Mouse (Mus musculus) spleen, embryonic (tissue): ENCODE results near the gene Cdyl2.

Source experiments
- CTCF ChIA-PET: fragments of 350-600 bp; sonication (Branson Sonifier 250); formaldehyde crosslinking; loops from one replicate; lab custom pipeline; 2022; lab: Charles Lee

Cdyl2 gene

DNA sequence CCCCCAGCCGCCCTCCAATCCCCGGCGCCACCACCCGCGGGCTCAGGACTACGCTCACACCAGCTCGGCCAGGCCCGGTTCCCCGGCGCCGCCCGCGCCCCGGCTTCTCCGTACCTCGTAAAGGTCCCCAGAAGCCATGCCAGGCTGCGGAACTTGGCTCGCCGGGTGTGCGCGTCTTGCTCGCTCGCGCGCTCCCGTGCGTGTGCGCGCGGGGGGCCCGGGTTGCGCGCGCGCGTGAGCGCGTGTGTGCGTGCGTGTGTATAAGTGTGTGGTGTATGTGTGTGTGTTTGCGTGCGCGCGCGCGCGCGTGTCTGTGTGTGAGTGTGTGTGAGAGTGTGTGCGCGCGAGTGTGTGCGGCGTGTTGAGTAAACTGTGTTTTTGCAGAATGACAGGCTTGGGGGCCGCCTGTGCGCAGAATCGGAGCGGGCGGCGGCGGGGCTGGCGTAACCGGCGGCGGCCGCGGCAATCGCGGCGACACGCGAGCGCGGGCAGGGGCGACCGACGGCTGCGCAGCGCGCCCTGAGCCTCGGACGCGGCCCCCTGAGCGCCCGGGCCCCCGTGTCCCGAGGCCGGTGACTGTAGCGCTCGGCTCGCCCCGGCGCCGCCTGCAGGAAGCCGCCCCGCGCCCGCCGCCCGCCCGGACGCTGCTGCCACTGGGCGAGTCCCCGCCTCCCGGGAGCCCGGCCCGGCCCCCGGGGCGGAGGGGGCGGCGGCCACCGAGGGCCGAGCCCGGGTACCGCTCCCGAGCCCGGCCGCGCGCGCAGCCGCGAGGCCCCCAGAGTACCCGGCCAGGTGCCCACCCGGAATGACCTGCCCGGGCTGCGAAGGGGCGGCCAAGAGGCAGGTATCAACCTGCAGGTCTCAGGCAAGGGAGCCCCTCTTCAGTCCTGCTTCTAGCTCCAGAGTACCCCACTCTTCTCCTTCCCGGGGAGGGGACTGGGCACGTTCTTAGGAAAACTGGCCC, at the start of gene Cdyl2:
TSS of gene Cdyl2 (minus strand) at position 308 of the 964 bp plus-strand sequence.
- CTCF ChIA-PET: interaction anchor here (0.6 kb wide), 1 partner anchor 893 kb away, joined by 4 read pairs; no protein-coding TSS in a partner anchor

DNA sequence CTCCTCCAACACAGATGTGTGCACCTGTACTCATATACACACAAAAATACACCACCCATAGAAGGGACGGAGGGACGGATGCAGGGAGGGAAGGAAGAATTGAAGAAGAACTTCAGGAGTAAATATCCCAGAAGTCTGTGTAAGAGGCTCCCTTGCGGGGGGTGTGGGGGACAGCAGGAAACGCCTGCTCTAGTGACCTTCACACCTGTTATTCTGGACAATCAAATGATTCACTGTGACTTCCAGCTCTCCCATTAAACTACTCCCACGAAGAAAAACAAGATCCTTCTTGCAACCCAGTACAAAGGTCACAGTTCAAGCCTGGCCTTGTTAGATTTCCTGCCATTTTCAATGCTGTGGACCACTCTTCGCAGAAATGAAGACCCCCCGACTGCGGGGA, 47.8 kb upstream of the Cdyl2 start:
- CTCF ChIA-PET: no interaction called here

DNA sequence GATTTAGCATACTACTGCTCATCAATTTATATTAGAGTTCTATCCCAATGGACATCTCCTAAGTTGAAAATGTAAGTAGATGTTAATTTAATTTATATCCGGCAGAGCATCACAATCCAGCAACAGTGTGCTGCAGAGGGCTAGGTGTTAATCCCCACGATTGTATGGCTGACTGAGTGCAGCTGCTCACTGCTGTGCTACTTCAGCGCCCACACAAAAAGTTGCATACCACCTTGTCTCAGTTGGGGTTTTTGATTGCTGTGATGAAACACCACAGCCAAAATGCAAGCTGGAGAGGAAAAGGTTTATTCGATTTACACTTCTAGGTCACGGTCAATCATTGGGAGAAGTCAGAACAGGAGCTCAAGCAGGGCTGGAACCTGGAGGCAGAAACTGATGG, 41.4 kb upstream of the Cdyl2 start:
- CTCF ChIA-PET: no interaction called here

DNA sequence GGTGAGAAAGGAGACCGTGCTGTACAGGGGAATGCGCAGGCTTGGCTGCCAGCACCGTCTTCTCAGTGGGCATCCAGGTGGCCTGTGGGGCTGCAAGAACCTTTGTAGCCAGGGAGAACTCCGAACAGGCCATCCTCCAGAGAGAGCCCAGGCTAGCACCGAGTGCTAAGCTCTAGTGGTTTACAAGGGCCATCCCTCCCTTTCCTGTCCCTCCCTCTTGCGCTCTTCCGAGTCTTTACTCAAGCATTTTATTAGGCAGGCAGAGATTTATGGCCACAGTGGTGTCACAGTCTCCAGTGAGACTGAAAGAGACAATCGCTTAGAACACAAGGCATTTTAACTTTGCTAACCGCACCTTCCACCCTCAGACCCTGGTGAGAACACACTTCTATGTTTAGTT, 39.9 kb upstream of the Cdyl2 start:
- CTCF ChIA-PET: no interaction called here

DNA sequence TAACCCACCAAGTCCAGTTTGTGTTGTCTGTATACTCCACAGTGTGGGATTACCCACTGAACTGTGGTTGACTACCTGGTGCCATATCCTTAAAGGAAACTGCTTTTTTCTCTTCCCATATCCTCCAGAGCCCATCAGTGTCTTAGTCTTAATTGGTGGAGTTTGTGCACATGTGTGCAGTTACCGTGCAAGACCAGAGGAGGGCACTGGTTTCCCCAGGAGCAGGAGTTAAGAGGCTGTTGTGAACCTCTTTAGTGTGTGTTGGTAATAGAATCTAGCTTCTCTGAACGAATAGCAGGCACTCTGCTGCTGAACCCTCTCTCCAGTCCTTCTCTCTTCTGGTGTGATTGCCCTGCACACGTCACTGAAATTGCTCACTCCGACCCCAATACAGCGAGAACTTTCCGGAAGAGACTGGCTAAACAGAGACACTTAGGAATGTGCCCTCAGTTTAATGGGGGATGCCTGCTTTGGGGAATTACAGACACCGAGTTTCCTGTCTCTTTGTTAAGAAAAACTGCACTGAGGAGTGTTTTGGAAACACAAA, 39.1 kb upstream of the Cdyl2 start:
- CTCF ChIA-PET: no interaction called here

DNA sequence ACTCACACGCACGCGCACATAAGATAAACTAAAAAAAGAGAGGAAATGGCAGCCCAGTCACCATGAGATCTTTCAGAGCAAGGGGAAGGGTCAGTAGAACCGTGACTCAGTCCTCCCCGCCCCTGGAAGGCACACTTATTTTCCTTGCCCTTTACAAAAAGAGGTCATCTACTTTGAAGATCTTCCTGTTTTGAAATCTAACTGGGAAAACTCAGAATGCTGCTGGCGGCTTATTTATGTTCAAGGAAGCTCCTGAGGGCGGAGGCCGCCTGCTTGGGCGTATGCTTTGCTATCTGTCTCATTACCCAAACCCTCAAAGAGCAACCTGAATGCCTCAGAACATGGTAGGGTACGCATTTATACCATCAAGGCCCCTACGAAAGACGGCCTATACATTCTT, 38.0 kb upstream of the Cdyl2 start:
- CTCF ChIA-PET: no interaction called here

DNA sequence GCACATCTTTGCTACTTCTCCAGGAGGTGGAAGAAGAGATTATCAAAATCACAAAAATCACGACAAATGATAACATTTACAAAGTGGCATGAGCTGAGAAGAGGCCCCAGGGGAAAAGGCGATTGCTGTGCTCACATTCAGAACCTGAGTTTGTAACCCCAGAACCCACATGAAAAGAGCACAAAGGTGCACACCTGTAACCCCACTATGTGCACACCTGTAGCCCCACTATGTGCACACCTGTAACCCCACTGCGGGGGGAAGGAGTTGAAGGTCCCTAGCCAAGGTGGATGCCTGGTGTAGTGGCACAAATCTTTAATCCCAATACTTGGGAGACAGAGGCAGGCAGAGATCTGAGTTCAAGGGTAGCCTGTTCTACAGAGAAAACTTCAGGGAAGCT, 23.4 kb upstream of the Cdyl2 start:
- CTCF ChIA-PET: interaction anchor here (0.5 to 1.4 kb wide), 3 partner anchors 24 to 276 kb away, joined by 3 to 4 read pairs (median 4); no protein-coding TSS in a partner anchor

DNA sequence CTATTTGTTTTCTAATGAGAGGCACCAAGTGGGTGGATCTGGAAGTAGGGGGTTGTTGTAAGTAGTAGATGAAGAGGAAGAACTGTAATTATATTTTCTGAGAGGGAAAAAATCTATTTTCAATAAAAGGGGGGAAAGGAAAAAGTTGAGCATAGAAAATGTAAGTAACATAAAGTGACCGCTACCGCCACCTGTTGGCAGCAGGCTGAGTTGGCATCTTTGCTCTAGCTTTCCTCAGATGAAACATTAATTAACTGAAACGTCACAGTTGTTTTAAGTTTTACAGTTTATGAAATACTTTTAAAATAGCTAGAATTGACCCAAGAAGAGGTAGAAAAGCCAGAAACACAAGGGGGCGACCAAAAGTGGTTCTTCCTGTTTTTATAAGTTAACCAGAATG, 22.8 kb upstream of the Cdyl2 start:
- CTCF ChIA-PET: interaction anchor here (1.4 kb wide), 2 partner anchors 24 to 275 kb away, joined by 3 to 4 read pairs; no protein-coding TSS in a partner anchor

DNA sequence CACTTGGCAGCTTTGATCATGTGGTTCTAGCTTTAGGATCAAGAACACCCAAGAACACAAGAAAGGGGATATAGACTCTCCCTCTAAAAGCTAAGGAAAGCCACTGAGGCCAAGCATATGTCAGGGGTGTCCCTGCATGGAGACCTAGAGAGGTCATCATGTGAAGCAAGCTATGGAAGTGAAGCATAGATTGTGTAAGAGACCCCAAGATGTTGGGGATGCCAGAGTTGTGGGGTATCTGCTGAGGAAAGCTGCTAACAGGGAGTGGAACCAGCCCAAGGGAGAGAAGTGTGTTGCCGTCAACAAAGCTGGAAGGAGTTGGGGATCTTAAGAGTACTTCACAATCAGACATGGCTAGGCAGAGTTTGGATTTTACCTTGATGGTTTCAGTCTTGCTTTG, 7.9 kb upstream of the Cdyl2 start:
- CTCF ChIA-PET: interaction anchor here (1.0 kb wide), 1 partner anchor 10 kb away, joined by 3 read pairs; no protein-coding TSS in a partner anchor

DNA sequence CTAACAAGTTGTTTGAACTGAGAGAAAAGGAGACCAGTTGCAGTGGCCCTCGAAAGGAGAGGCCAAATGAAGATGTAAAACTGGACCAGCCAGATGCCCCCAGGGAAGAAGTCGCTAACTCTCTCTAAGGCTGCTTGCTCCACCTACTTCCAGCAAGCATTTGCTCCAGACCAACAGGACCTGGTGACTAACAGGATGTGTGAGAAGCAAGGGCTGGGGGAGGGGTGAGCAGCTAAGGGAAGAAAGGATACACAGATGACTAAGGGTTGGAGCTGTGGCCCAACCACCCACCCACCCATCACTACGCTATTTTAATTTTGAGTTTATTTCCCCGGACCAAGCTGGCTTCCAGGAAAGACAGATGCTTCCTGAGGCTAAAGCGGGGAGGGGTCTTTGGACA, 2.5 kb upstream of the Cdyl2 start:
- CTCF ChIA-PET: no interaction called here

DNA sequence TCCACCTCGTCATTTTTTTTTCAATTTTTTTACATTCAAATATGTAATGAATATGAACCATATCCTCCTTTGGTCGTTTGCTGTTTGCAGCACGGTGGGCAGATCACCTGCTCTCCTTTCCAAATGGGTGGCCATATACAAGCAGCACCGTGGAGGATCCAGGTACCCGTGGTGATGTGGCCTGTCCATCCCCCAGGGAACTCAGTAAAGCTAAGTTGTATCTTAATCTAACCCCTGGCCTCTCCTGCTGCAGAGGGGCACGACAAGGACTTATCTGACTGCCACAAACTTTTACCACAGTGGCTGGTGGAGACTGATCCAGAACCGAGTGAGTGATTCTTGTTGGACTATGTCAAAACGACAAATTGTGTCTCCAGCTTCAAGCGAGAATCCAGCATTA, 1.4 kb upstream of the Cdyl2 start:
- CTCF ChIA-PET: no interaction called here

DNA sequence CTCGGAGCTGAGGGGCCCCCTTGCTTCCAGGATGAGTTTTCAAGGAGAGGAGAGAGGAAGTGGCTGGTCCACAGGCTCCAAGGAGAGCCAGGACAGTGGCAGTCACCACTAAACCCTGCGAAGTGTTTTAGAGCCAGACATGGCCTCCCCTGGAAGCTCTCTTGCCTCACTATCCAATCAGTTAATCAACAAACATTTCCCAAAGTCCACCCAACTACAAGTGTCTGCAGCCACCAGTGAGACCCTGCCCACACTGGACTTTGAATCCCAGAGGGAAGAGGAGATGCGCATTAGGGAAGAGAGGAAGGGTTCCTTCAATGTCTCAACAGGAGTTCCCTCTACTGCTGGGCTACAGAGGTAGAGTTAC, 840 bp upstream of the Cdyl2 start:
- CTCF ChIA-PET: no interaction called here

DNA sequence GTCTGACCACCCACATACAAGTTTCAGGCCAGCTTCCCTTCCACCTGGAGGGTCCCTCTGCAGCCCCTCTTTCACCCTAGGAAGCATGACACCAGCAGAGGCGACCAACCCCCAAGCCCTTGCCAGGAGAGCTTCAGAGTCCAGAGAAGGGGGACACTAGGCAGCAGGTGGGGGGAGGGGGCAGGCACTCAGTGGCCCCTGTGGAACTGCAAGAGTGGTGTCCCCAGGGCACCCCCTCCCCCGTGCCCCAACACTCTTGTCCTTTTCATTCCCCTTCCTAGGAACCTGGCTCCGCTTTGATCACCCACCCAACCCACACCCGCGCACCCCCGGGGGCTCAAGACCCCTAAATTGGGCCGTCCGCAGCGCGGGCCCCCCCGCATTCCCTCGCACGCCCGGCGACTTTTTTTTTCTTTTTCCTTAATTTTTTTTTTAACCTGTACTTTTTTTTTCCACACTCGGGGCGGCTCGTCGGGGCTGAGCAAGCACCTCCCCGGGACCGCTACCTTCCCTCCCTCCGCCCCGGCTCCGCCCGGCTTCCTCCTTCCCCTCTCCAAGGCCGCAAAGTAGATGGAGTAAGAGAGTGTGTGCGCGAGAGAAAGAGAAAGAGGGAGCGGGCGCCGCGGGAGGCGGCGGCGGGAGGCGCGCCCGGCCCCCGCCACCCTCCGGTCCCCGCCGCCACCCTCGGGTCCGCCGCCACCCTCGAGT, 661 bp downstream of the Cdyl2 start:
- CTCF ChIA-PET: interaction anchor here (0.6 kb wide), 2 partner anchors 70 to 894 kb away, joined by 3 to 4 read pairs; no protein-coding TSS in a partner anchor

DNA sequence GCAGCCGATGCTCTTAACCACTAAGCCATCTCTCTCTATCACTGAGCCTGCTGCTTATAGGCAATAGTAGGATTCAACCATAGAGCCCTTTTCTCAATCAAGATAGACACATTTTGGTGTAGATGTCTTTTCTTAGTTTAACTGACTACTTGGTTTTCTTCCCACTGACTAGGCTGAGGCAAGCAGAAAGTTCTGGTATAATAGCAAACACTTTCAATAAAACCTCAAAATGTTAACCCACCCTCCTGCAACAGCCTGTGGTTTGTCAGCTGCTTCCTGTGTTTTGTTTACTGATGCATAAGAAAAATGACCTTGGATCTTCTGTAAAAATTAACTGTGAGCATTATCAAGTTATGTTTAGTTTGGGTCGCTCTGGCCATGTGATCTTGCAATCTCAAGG, 11.3 kb downstream of the Cdyl2 start:
- CTCF ChIA-PET: no interaction called here

DNA sequence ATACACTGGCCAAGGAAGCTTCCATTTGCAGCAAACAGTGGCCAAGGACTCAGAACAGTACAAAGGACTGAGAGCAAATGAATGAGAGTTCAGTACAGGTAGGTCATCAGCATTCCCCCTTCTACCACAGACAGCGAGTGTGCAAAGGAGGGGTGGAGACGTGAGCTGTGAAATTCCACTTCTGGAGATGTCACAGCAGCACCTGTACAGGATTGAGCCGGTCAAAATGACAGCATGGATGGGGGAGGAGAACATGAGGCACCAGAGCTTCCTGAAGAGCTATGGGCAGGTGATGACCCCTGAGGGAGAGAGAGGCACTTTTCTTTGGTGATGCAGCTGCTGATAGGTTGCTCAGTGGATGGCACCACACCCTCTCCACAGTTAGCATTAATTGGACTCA, 25.3 kb downstream of the Cdyl2 start:
- CTCF ChIA-PET: no interaction called here

DNA sequence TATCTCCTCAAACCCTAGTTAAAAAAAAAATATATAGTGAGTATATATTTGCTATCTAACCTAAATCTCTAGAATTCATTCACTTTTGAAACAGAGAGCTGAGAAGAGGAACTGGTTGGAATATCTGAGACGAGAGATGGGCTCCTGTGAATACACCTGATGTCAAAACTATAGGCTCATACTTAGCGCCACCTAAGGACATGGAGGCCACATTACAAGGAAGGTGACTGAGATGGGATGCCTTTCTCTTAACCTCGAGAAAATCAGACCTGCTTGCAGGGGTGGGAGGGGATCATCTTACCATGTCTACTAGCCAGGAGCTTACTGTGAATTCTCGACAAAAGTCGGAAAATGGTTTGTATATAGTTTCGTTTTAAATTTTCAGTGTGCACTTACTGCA, 30.3 kb downstream of the Cdyl2 start:
- CTCF ChIA-PET: interaction anchor here (0.9 kb wide), 1 partner anchor 32 kb away, joined by 3 read pairs; no protein-coding TSS in a partner anchor

DNA sequence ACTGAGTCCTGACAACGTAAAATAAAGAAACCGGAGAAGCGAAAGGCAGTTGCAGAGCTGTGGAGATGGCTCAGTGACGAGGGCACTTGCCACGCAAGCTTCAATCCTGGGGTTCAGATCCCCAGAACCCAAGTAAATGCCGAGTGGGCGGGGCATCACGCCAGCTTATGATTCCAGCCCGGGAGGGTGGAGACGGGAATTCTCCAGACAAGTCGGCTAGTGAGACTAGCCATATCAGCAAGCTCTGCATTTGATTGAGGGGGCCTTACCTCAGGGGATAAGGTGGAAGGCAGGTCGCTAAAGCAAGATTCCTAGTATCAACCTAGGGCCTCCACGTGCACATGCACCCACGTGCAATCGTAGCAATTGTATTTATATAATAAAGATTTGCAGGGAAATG, 39.9 kb downstream of the Cdyl2 start:
- CTCF ChIA-PET: no interaction called here

DNA sequence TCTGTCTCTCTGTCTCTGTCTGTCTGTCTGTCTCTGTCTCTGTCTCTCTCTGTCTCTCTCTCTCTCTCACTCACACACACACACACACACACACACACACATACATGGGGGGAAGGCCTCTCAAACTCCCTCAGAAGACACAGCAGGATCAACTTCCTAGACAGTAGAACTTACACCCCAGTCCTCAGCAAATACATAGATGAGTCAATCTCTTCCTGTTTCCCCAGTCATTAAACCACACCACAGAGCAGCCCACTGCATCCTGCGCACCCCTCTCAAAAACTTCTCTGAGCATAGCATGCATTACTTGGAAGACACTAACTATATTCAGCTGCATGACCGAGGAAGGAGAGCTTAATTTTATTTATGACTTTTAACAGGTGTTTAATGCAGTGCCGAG, 43.0 kb downstream of the Cdyl2 start:
- CTCF ChIA-PET: no interaction called here

DNA sequence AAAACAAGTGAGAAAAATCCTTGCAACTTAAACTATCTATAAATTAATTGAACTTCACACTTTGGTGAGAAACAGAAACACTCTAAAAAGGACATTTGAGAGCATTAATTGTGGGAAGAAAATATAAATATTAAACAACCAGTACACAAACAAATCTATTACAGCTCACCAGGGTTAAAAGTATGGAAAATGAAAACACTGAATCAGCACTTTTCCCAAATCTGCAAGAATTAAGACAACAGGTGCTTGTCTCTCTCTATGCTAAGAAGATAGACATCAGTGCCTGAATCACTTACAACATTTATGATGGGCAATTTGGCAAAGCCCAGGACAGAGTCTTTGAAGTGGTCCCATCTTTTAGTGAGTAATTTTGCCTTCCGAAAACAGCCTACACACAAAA, 56.6 kb downstream of the Cdyl2 start:
- CTCF ChIA-PET: no interaction called here

DNA sequence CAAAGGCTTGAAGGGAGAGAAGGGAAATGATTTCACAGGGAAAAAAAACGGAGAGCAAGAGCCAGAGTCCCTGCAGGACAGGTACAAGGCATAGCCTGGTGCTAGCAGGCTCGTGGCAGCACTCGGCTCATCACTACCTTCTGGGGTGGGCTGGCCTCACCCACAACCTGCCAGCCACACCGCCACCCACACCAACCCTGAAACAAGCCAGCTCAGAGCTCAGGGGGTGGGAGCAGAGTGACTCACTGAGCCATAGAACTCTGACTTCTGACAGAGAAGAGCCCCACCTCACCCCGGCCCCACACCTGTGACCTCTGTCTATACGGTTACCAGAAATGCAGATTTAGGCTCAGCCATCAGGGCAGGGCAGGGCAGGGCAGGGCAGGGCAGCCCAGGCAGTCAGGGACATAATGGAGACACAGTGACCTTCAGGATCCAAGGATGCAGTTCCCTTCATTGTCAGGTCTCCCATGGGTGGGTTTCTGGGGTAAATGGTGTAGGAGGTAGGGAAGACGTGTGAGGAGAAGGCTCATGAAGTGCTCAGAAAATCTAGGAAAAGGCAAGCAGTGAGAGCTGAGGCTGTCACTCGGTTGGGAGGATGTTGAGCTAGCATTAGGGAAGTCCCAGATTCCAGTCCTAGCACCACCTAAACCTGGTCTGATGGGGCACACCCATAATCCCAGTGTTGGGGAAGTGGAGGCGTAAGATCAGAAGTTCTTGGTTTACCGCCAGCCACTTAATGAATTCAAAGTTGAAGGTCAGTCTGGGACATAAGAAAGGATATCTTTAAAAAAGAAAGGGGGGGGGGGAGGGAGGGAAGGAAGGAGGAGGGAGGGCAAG, 58.6 kb downstream of the Cdyl2 start:
- CTCF ChIA-PET: interaction anchor here (1.0 kb wide), 1 partner anchor 13 kb away, joined by 3 read pairs; no protein-coding TSS in a partner anchor

DNA sequence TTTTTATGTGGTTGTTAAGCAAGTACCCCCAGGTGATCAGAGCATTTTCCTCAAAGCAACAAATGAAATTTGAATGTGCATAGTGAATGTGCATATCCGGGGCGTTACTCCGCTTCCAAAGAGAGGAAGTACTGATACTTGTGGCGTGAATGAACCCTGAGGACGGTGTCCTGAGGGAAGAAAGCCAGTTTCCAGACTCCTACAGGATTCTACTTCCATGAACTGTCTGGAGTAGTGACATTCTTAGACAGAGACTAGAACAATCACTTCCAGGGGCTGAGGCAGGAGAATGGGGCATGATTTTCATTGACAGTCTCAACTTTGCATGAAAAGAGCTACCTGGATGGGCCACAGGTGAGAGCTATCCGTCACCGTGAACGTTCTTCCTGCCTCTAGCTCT, 59.3 kb downstream of the Cdyl2 start:
- CTCF ChIA-PET: interaction anchor here (1.0 kb wide), 1 partner anchor 12 kb away, joined by 3 read pairs; no protein-coding TSS in a partner anchor
